Mouse (Mus musculus): ENCODE results near the gene Arhgap32. TPM values are rescaled to one million over a fixed set of nuclear protein-coding genes. Genes with fewer than 3 reads are reported as not detected.

Arhgap32 gene
- 3.2 and 4.6 TPM in 2 replicates for polyA plus RNA-seq (2012)

GRCm38 (mm10) chr9:32115786-32116185 is at the start of gene Arhgap32:
TSS of gene Arhgap32 (plus strand) at chr9:32116136.

Other genes with a start within 250 kb of the Arhgap32 start
- gene Barx2, start 202.7 kb upstream of the Arhgap32 start, polyA plus RNA-seq (2012) = not detected in 2 replicates
- gene Kcnj5, start 228.2 kb downstream of the Arhgap32 start, polyA plus RNA-seq (2012) = 0.84 and 1.5 TPM in 2 replicates

Data from megakaryocyte-erythroid progenitor cell, adult 5 weeks (primary cell).